Mouse (Mus musculus) forelimb bud, embryonic 11.5 days (tissue): ENCODE results near the gene Ctu1.

ENCODE experiments used
- DNase-seq: peaks from one replicate; pipeline ENCODE4 v3.0.0-alpha.2; 2012; ENCODE audit warnings: low read depth, low spot score

Gene Ctu1

GRCm38 (mm10) chr7:43678517-43678916 is 6.7 kb downstream of the Ctu1 start:
- no peak for DNase-seq

- peak; percentile 60 for DNase-seq
Observed at GRCm38 (mm10) chr7:43680960-43681359, 9.1 kb downstream of the Ctu1 start.

GRCm38 (mm10) chr7:43682511-43682910 is 10.7 kb downstream of the Ctu1 start:
- peak; percentile 14 for DNase-seq

GRCm38 (mm10) chr7:43685088-43685487 is 13.3 kb downstream of the Ctu1 start:
- DNase-seq = no peak

- DNase-seq = no peak
Observed at GRCm38 (mm10) chr7:43690118-43690517, 18.3 kb downstream of the Ctu1 start, which contains the start of gene Klk14. Gene Klk14 (plus strand): TSS chr7:43690418.

GRCm38 (mm10) chr7:43710031-43710430 is 38.2 kb downstream of the Ctu1 start:
- no peak for DNase-seq

GRCm38 (mm10) chr7:43712267-43712666 is 40.5 kb downstream of the Ctu1 start, which contains the start of gene Klk13:
Gene Klk13 (plus strand): TSS chr7:43712567.
- no peak for DNase-seq

GRCm38 (mm10) chr7:43712917-43713316 is 41.1 kb downstream of the Ctu1 start:
- no peak for DNase-seq

- DNase-seq = no peak
Observed at GRCm38 (mm10) chr7:43713741-43714351, 42.0 kb downstream of the Ctu1 start.
